Mouse (Mus musculus): ENCODE results near the gene Prok2.

Prok2 gene

DNA sequence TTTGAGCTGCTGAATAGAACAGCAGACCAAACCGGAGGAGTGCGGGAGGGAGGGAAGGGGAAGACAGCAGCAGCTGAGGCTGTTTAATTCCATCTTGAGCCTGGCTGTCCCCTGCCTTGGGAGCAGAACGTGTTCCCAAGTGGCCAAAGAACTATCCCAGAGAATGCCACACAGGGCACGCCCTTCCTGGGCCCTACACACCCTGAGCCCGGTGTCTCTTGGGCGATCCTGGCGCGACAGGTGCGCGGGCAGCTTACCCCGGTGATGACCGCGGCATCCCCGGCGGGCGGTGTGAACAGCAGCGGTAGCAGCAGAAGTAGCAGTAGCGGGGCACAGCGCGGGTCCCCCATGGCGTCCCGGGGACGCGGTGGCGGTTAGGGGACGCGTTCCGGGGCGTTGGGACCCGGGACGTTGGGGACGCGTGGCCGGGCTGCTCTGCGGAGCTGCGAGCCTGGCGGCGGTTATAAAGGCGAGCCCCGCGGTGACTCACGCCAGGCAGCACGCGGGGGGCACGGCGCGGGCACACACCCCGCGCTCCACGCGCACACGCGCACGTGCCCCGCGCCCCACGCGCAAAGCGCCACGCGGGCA lies at the start of gene Prok2:
Gene Prok2, minus strand, starts transcription at position 422 of the 591 bp plus-strand sequence.
- no peak for DNase-seq (ENCODE audit: low spot score in 2 of 2)

DNA sequence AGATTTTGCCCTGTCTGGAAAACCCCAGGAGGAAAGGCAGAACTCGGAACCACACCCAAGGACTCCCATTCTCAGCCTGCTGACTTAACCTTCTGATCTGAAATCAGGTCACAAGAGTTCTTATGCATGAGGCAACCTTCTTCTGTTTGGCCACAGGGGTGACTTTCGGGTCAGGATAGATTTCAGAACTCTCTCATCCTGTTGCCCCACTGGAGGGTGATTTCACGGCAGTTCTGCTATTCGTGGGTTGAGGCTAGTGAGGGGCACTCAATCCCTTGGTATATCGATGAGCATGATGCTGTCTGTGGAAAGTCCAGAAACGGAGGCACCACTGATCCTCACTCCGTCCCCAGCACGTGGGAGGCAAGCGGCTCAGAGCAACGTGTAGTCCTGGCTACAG lies 48.5 kb upstream of the Prok2 start:
- DNase-seq (ENCODE audit: low spot score in 2 of 2): no peak

DNA sequence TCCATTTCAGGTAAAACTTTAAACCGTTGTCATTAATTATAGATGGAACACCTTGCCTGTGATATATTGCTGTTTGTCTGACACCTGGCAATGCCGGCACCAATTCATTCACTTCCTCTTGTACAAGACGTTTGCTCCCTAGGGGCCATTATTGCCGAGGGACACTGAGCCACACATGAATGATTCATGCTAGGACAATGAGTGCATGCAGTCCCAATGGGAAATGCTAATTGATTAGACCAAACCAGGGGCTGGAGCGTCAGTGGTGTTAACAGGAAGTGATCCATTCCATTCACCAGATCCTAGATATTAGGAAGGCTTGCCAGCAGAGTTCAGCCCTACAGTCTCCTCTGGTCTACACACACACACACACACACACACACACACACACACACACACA lies 42.3 kb upstream of the Prok2 start:
- no peak for DNase-seq (ENCODE audit: low spot score in 2 of 2)

DNA sequence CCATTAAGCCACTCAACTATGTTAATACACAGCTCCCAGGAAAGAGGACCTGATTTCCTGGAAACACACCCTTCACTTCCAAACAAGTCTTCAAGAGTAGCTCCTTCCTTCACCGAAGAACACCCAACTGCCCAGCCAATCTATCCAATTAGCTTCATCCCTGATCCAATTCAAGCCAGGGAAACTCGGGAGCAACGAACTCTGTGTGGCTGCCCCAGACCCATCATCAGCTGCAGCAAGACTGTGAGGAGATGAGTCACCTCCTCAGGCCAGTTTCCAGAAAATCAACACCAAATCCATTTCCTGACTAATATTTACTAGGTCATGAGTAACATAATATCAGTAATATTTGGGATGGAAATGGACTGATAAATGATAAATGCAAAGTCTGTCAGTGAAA lies 38.7 kb upstream of the Prok2 start:
- no peak for DNase-seq (ENCODE audit: low spot score in 2 of 2)

DNA sequence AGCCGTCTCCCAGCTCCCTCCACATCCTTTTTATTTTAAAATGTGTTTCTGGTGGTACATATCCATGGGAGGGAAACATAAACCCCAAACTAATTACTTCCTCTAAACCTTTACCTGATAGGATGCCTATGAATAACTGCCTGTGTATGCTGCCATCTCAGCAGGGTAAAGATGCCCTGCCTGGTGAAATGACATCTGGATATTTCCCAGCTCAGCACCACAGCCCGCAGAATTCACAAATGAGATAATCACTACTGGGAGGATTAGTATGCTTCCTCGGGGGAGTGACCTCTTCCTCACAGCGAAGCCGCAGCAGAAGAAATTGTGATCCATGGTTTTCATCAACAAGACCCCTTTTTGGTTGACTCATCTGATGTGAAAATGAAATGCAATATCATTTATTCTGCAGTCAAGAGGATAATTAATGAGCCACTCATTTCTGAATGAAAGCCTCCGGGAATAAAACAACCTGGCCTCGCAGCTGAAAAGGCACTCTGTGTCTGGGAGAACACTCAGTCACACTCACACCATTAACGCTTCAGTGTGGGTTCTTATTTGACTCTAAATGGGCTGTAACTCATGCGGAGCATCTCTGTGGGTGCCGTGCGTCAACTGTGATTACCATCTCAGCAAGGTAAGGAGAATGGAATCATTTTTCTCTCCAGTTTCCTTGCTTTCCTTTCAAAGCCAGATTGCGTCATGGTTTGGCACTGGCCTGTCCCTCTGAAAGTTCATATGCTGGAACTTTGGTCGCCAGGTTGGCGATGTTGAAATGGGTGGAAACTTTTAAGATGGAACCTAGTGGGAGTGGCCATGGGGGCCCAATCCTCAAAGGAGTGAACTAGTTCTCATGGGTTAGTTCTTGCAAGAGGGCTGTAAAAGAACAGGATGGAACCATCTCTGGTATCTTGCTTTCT lies 36.1 kb upstream of the Prok2 start:
- no peak for DNase-seq (ENCODE audit: low spot score in 2 of 2)

DNA sequence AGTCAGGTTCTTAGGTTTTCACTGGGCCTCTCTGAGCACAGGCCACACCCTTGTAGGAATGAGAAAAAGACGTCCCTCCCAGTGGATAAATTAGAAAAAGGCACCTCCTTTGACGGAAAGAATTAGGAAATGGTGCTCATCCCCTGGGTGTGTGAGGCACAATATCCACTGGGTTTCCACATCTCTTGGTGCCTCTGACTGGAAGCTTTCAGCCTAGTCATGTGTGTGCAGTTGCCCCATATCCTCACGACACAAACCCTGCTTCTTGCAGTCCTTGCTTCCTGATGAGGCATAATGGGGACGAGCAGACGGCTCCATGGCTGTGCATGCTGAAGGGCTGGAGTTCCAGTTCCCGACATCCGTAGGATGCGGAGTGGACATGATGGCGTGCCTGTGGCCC lies 29.9 kb upstream of the Prok2 start:
- no peak for DNase-seq (ENCODE audit: low spot score in 2 of 2)

DNA sequence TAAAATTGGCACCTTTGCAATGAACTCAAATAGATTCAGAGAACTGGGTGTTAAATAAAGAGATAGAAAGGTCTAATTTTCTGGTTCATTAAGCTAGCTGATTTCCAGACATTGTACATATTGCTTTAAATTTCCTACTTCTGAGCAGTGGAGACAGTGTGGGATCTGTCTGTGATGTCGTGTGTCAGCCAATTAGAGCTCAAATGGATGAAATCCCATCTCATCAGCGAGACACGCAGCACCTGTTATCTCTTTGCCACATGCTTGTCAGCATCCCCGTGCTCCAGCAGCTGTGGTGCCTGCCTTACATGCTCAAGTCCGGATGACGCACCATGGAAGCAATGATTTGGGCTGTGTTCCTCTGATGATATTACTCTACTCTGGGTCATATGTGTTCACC lies 25.1 kb upstream of the Prok2 start:
- no peak for DNase-seq (ENCODE audit: low spot score in 2 of 2)

DNA sequence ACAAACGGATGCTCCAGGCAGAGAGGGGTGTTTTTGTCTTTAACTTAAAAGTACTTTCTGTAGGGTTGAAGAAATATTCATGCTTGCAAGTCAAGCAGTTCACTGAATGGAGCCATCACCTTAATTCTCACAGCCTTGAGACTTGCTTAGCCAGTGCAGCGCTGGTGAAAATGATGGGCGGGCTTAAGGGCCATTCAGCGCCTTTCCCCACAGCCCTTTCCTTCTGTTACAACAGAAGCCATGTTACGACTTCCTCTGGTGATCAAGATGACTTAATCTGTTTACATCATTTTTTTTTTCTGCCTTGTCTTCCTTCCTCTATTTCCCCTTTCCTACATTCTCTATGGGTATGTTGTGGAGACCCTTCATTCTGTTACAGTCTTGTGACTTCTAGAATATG lies 20.1 kb upstream of the Prok2 start:
- DNase-seq (ENCODE audit: low spot score in 2 of 2): no peak

DNA sequence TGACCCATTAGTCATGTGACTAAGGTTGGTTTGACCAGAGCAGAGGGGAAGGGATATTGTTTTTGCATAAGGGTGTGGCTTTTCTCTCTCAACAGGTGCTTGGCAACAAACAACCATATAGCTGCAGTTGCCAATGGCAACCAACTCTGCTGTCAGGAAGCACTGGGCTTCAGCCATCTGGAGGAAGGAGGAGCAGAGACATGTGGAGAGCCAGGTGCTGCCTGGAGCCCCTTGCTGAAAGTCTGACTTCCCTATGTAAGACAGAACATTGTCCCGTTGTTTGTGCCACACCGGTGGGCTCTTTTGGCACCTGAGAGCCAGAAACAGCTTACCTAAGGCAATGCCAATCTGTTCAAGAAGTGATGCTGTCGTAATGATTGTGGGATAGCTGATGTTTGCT lies 16.7 kb upstream of the Prok2 start:
- no peak for DNase-seq (ENCODE audit: low spot score in 2 of 2)

DNA sequence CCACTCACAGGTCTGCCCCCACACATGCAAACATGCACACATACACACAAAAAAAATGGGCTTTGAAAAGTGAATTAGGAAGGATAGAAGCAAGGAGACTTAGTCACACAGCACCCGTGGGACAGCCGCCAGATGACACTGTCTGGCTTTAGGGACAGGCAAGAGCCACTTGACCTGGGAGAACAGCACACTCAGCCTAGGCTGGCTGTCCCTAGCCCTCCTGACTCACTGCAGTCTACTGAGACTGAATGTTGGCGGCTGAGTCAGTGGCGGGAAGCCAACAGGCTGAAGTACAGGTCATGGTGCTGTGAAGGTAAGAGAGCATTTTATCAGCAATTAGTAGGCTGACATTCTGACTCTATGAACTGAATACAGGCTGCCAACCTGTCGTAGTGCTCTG lies 8.5 kb upstream of the Prok2 start:
- DNase-seq (ENCODE audit: low spot score in 2 of 2): no peak

DNA sequence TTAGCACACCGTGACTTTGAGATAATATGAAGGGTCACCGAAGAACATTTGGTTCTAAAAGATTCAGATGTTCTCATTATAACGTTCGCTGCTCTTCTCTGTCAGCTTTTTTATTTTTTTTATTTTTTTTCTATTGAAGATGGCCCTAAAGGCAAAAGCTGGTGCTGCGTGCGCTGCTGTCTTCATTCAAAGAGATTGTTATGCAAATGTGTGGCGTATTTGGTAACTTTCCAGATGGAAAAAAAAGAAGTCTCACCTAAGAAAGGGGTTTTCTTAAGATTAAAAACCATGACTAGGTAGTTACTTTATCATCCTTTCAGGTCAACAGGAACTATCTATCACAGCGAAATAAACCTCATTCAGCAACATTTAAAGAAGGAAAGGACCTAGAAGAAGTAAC lies 6.5 kb upstream of the Prok2 start:
- no peak for DNase-seq (ENCODE audit: low spot score in 2 of 2)

DNA sequence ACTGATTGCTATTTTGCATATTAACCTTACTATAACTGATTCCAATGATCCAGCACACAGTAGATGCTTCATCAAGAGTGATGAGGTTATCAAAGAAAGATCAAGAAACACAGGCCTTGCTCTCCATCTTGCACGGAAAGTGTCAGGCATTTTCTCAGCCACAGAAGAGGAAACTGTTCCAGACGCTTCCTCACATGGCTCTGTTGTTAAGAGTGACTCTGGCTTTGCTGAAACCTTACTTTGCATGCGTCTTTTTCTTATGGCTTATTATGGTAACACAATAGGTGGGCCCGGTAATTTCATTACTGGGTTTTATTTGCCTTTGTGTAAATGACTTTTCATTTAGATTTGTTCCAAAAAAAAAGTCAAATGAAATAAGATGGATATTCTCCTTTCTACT lies 5.7 kb upstream of the Prok2 start:
- DNase-seq (ENCODE audit: low spot score in 2 of 2): no peak

DNA sequence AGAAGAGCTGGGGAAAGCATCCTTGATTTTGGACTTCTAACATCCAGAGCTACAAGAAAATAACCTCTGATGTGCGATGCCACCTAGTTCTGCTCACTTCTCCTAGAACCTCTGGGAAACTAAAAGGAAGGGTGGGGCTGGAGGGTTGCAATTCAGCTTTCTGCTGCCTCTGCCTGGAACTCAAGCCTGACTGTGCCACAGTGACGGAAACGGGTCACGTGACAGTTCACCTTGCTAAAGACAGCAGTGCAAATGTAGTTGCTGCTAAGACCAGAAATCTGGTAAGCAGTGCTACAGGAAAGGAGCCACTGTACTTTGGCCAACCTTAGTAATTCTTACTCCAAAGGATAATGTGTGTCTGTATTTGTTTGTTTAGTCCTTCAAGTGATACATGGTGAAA lies 3.7 kb upstream of the Prok2 start:
- no peak for DNase-seq (ENCODE audit: low spot score in 2 of 2)

DNA sequence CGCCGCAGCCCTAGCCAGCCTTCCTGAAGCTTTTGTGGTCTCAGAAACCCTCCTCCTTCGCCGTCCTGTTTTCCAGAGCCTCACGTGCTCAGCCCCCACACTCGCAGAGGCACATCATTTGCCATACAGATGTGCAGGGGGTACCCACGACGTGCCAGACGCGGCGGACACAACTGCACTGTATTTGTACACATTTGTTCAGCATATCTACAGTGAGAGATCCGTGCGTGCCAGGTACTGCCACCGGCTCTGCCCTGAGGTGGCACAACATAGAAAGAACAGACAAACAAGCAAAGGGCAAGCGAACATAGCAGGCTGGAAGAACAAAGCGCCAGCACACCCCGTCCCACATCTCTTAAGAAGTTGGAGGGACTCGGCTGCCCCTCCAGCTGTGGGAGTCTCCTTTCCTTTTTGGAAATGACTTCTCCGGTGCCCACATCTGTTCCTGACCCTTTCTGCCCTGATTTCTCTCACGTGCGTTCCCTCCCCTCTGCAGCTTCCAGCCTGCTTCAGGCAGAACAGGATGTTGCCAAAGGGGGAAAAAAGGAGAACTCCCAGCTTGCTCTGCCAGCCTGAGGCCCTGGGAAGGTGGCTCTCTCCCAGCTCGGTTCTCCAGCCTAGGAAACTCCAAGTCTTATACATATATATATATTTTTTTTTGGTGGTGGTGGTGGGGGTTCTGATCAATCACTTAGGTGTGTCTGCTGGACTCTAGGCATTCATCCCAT lies 548 bp upstream of the Prok2 start:
- no peak for DNase-seq (ENCODE audit: low spot score in 2 of 2)

DNA sequence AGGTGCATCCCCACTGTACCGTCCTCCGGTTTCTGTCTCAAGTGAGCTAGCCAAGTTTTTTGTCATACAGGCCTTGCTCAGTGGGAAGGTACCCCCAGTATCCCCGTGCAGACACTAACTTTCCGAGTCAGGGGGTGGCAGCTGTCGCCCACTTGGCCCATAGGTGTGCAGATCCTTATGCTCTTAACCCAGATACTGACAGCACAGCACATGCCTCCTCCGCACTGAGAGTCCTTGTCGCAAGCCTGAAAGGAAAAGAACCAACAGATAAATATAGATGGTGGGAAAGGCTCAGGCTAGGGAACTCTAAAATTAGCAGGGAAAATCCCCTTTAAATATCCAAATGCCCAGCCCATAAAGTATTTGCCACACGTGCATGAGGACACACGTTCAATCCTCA lies 3.8 kb downstream of the Prok2 start:
- no peak for DNase-seq (ENCODE audit: low spot score in 2 of 2)

DNA sequence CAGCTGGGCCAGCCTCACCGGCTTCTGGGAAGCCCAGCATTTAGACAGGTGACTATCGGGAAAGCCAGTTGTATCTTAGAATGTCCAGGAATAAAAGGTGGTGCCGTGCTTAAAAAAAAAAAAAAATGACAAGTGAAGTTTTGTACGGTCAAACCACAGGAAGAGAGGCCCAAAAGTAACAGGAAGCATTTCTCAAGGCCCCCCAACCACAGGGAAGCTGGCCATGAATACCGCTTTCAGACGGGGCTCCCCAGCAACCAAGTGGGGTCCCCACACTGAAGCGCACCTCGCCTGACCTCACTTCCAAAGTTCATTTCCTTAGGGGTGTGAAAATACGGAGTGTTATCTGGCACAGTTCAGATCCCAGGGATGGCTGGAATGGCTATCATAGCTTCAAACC lies 5.2 kb downstream of the Prok2 start:
- no peak for DNase-seq (ENCODE audit: low spot score in 2 of 2)

DNA sequence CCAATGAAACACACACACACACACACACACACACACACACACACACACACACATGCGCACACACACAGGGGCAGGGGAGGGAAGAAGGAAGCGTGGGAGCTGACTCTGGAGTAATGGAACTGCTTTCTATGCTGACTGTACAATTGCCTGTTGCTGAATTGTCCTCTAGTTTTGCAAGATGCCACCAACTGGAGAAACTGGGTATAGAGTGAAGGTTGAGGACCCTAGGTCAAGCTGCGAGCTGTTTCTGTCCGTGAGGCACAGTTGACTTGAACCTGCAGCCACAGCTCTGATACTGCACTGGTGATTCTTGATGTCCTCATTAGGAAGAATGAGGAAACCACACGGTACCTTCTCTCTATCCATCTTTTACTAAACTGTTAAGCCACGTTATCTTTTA lies 10.3 kb downstream of the Prok2 start:
- DNase-seq (ENCODE audit: low spot score in 2 of 2): no peak

DNA sequence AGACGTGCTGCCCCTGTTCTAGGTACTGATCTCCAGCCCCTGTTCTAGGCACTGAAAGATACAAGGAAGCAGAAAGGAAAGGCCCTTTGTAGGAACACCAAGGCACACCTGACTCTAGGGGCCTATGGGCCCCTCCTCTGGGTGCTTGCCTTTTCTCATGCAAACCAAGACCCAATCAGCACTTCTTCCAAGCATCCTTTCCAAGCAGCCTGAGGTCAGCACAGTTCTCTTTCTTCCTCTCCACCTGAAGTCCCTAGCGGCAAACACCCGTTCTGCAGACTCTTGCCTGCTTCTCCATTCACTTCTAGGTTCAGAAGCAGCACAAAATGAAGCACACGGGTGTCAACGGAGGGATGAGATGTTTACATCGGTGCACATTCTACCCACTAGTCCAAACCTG lies 11.0 kb downstream of the Prok2 start:
- no peak for DNase-seq (ENCODE audit: low spot score in 2 of 2)

DNA sequence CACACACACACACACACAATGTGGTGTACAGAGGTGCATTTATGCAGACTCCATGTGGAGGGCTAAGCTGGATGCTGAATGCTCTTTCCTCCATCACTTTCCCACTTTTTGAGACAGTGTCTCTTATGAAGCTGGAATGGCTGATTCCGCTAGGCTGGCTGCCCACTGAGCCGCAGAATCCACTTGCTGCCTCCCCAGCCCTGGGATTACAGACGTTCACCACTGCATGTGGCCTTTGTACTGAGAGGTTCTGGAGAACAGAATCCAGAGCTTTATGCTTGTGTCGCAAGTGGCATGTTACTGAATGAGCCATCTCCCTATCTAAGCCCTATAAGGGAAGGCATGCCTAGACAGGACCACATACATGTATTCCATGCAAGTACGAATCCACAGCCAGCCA lies 12.9 kb downstream of the Prok2 start:
- no peak for DNase-seq (ENCODE audit: low spot score in 2 of 2)

DNA sequence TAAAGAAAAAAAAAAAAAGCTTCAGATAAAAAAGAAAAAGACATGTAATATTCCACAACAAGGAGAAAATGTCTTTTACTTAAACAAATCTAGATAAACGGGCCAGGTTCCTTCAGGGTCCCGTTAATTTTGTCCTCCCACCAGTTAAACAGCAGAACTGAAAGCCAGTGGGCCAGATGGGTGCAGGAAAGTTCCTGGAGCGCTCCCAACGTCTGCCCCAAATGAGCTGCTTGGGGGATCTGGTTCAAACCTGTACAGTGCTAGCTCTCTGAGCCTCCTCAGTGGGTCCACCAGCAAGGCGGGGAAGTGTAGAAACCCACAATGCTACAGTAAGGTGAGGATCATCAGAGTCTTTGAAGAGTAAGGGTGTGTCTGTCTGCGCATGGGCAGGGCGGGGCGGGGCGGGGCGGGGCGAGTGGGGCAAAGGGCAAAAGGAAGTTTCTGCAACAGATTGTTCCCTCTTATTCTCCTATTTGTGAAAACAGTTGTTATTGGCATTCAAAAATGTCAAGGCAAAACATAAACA lies 14.6 kb downstream of the Prok2 start:
- DNase-seq (ENCODE audit: low spot score in 2 of 2): no peak

DNA sequence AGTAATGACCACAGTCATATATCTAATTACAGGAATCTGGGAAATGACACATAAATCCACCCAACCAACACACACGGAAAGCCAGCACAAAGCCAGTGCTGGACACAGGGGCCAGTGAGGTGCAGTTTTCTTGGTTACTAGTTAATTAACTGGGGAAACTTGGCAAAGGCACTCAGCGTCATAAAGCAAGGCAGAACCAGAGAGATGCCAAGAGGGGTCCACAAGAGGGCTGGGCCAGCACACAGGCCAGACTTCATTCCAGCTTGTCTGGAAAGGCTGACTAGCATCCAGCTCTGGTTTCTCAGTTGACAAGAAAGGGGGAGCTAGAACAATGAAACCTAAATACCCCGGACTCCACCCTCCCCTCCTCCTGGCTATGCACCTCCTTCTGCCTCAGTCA lies 25.7 kb downstream of the Prok2 start:
- no peak for DNase-seq (ENCODE audit: low spot score in 2 of 2)

DNA sequence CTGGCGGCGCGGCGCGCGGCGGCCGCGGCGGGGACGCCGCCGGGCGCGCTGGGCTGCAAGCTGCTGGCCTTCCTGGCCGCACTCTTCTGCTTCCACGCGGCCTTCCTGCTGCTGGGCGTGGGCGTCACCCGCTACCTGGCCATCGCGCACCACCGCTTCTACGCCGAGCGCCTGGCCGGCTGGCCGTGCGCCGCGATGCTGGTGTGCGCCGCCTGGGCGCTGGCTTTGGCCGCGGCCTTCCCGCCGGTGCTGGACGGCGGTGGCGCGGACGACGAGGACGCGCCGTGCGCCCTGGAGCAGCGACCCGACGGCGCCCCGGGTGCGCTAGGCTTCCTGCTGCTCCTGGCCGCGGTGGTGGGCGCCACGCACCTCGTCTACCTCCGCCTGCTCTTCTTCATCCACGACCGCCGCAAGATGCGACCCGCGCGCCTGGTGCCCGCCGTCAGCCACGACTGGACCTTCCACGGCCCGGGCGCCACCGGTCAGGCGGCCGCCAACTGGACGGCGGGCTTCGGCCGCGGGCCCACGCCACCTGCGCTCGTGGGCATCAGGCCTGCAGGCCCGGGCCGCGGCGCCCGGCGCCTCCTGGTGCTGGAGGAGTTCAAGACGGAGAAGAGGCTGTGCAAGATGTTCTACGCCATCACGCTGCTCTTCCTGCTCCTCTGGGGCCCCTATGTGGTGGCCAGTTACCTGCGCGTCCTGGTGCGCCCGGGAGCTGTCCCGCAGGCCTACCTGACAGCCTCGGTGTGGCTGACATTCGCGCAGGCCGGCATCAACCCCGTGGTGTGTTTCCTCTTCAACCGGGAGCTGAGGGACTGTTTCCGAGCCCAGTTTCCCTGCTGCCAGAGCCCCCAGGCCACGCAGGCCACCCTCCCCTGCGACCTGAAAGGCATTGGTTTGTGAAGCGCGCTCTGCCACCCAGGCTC lies 33.0 kb downstream of the Prok2 start:
- DNase-seq (ENCODE audit: low spot score in 2 of 2): no peak
